Mouse (Mus musculus): Measurements from ENCODE around the gene Ceacam19.
"Not testable (repeated sequence)": the region's sequence is repeated elsewhere in the genome, so short reads cannot be mapped to it uniquely, and the experiment has no call there.

The Ceacam19 gene

GRCm38 (mm10) chr7:19887849-19888248 lies at the start of gene Ceacam19:
Gene Ceacam19 (minus strand): TSS chr7:19887965.
- no peak for DNase-seq

GRCm38 (mm10) chr7:19937229-19937821 lies 49.6 kb upstream of the Ceacam19 start:
- no peak for DNase-seq

- peak; percentile 74 for DNase-seq
Measured at GRCm38 (mm10) chr7:19935961-19936360, 48.2 kb upstream of the Ceacam19 start.

GRCm38 (mm10) chr7:19935171-19935751 lies 47.5 kb upstream of the Ceacam19 start:
- no peak for DNase-seq

GRCm38 (mm10) chr7:19932877-19933809 lies 45.4 kb upstream of the Ceacam19 start:
- peak; percentile 81 for DNase-seq

GRCm38 (mm10) chr7:19932133-19932876 lies 44.5 kb upstream of the Ceacam19 start:
- DNase-seq = no peak

GRCm38 (mm10) chr7:19930481-19930880 lies 42.7 kb upstream of the Ceacam19 start:
- DNase-seq = not testable (repeated sequence)

GRCm38 (mm10) chr7:19928486-19928885 lies 40.7 kb upstream of the Ceacam19 start:
- no peak for DNase-seq

GRCm38 (mm10) chr7:19926849-19927480 lies 39.2 kb upstream of the Ceacam19 start:
- peak; percentile 65 for DNase-seq

GRCm38 (mm10) chr7:19925376-19925775 lies 37.6 kb upstream of the Ceacam19 start:
- DNase-seq = no peak

GRCm38 (mm10) chr7:19923797-19924196 lies 36.0 kb upstream of the Ceacam19 start:
- DNase-seq = no peak

GRCm38 (mm10) chr7:19923354-19923753 lies 35.6 kb upstream of the Ceacam19 start:
- no peak for DNase-seq

GRCm38 (mm10) chr7:19920506-19921261 lies 32.9 kb upstream of the Ceacam19 start, which contains the start of gene Pvr:
Gene Pvr (minus strand): TSS chr7:19921160.
- DNase-seq = peak; percentile 87

- no peak for DNase-seq
Measured at GRCm38 (mm10) chr7:19920166-19920505, 32.4 kb upstream of the Ceacam19 start.

GRCm38 (mm10) chr7:19914558-19914957 lies 26.8 kb upstream of the Ceacam19 start:
- DNase-seq = no peak

GRCm38 (mm10) chr7:19911695-19912524 lies 24.1 kb upstream of the Ceacam19 start:
- no peak for DNase-seq

GRCm38 (mm10) chr7:19911292-19911658 lies 23.5 kb upstream of the Ceacam19 start:
- no peak for DNase-seq

- DNase-seq = peak; percentile 86
Measured at GRCm38 (mm10) chr7:19910421-19911291, 22.9 kb upstream of the Ceacam19 start.

- peak; percentile 68 for DNase-seq
Measured at GRCm38 (mm10) chr7:19889881-19890280, 2.1 kb upstream of the Ceacam19 start.

GRCm38 (mm10) chr7:19880754-19881153 lies 7.0 kb downstream of the Ceacam19 start:
- DNase-seq = no peak

All from lung, postnatal 10 days (tissue).